Mouse (Mus musculus) small intestine, adult 2 months (tissue): Measurements from ENCODE around the gene Rab30.

ENCODE experiments used
- CTCF ChIP-seq: fragments of 200-500 bp; IDR thresholded peaks from 2 replicates; pipeline ENCODE4 v1.5.1; 2012; ENCODE audit warnings: low read depth, mild to moderate bottlenecking, control low read depth, inconsistent platforms, low read length, moderate library complexity, mixed read lengths; ENCODE audit not compliant: insufficient replicate concordance, insufficient read length; ENCODE audit errors: extremely low read depth
- POLR2A ChIP-seq: fragments of 200-500 bp; IDR thresholded peaks from 2 replicates; pipeline ENCODE4 v1.6.1; 2012; ENCODE audit warnings: low read depth, mild to moderate bottlenecking, control low read depth, inconsistent platforms, low read length, moderate library complexity

DNA sequence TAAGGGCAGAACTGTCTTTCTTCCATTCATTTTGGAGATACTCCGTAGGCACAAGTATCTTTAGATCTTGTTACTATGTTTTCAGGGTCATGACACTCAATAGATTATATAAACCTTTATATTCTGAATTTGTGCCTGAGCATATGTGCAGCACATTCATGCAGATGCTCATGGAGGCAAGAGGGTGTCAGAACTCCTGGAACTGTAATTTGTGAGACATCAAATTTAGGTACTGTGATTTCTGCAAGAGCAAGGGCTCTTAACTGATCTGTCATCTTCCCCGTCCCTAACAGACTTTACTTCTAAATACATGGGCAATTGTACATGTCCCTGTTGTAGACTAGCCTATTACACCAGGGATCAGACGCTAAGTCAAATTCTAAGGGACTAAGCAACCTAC is 10.4 kb upstream of the Rab30 start:
- TF ChIP-seq POLR2A (no peak), CTCF (no peak)
